Mouse (Mus musculus): ENCODE results near the gene Scn2b.

Scn2b gene

GRCm38 (mm10) chr9:45173475-45173874 is 55.9 kb downstream of the Scn2b start:
- DNase-seq (ENCODE audit: low read depth), result no peak

GRCm38 (mm10) chr9:45179282-45179681 is 61.7 kb downstream of the Scn2b start:
- no peak for DNase-seq (ENCODE audit: low read depth)
